Mouse (Mus musculus) lung, postnatal 0 days (tissue): Measurements from ENCODE around the gene Inava.

Experiments
- CTCF ChIP-seq: IDR thresholded peaks from 2 replicates; pipeline ENCODE4 v1.5.1; 2016; ENCODE audit warnings: antibody characterized with exemption, mild to moderate bottlenecking
- EP300 ChIP-seq: IDR thresholded peaks from 2 replicates; pipeline ENCODE4 v1.6.1; 2016; ENCODE audit warnings: antibody characterized with exemption, mild to moderate bottlenecking, control low read depth

GRCm38 (mm10) chr1:136260635-136261238, 26.7 kb upstream of the Inava start, which contains the start of gene Gpr25:
- no peak for TF ChIP-seq CTCF
- TF ChIP-seq EP300, result no peak
